Mouse (Mus musculus) neutrophil, adult 59 days (primary cell): ENCODE data around the gene Zar1. TPM values are rescaled to one million over a fixed set of nuclear protein-coding genes. Genes with fewer than 3 reads are reported as not detected.

Experiments used
- total RNA-seq, 2 experiments: library from RNA; stranded (reverse); gene quantifications; 1 replicate in 1 of 2; 2 replicates in 1 of 2; pipeline ENCODE4 v1.2.4; 2023

The Zar1 gene
- not detected for total RNA-seq

DNA sequence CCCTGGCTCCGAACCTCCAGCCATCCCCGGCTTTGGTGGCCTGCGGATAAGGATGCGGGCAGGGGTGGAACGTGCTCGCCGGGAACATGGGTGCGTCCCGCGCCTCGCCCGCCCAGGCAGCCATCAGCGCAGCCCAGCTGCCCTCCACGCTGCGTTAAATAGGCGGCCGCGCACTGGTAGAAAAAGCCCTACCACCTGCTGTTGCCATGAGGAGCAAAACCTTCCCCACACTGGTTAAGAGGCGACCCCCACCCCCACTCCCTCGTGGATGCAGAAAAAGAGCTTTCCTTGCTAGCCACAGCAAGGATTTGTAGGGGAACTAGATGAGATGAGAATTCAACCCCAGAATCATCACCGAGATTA, at the start of gene Zar1:
Gene Zar1, minus strand, starts transcription at position 285 of the 363 bp plus-strand sequence.

GRCm38 (mm10) chr5:72587192-72587681, 6.2 kb upstream of the Zar1 start, which contains the start of gene Gm5868:
Gene Gm5868, minus strand, starts transcription at chr5:72587551.

GRCm38 (mm10) chr5:72559544-72560049, 21.5 kb downstream of the Zar1 start, which contains the start of gene Nfxl1:
Gene Nfxl1, minus strand, starts transcription at chr5:72559684.

Other genes starting within 250 kb of the Zar1 start
- not detected for gene Corin, start 76.8 kb downstream of the Zar1 start, total RNA-seq
- gene Nfxl1, start 21.6 kb downstream of the Zar1 start, total RNA-seq: 10 to 100 TPM; 13.9 to 15.3 TPM
- gene Gm5868, start 6.3 kb upstream of the Zar1 start, total RNA-seq: not detected
- under 1 TPM in 1 of 2 experiments, not detected in 1; 0.22 TPM for gene Cnga1, start 63.0 kb upstream of the Zar1 start, total RNA-seq
- not detected for gene Nipal1, start 66.5 kb upstream of the Zar1 start, total RNA-seq
- gene Txk, start 171.5 kb upstream of the Zar1 start, total RNA-seq: under 1 TPM; 0.68 to 0.78 TPM